Mouse (Mus musculus) embryonic fibroblast, embryonic 13.5 days (primary cell): Measurements from ENCODE around the gene Kcnj9.

Experiments used
- CTCF ChIP-seq: IDR thresholded peaks from 2 replicates; pipeline ENCODE4 v1.5.1; 2011; ENCODE audit warnings: mild to moderate bottlenecking, control low read depth, low read length, moderate library complexity, borderline replicate concordance; ENCODE audit not compliant: insufficient read depth
- POLR2A ChIP-seq: IDR thresholded peaks from 2 replicates; pipeline ENCODE4 v1.6.1; 2011; ENCODE audit warnings: low read depth, mild to moderate bottlenecking, control low read depth, low read length, moderate library complexity

- TF ChIP-seq POLR2A = no peak
- no peak for TF ChIP-seq CTCF
Measured at GRCm38 (mm10) chr1:172305635-172306034, 23.5 kb downstream of the Kcnj9 start.
